Mouse (Mus musculus): Measurements from ENCODE around the gene Gpc6. TPM values are rescaled to one million over a fixed set of nuclear protein-coding genes. Genes with fewer than 3 reads are reported as not detected.

Gpc6 gene
- polyA plus RNA-seq, 1 experiment = 1.4 TPM

GRCm38 (mm10) chr14:117648199-117648960, 723.3 kb downstream of the Gpc6 start:
- H3K27ac ChIP-seq (replicated peaks; ENCODE audit: low read depth, low read length) = no peak overlapping the region
- no peak overlapping the region for H3K4me3 ChIP-seq (ENCODE audit: insufficient read depth, low read depth, low read length)
- no peaks in the 10 kb centered on the region; the same call in none of the 2 replicates for H3K4me1 ChIP-seq (ENCODE audit: control insufficient read depth, insufficient read depth, insufficient read length, low read length)

- H3K4me3 ChIP-seq (ENCODE audit: insufficient read depth, low read depth, low read length) = no peak overlapping the region
Observed at GRCm38 (mm10) chr14:117650141-117650540, 725.0 kb downstream of the Gpc6 start.

GRCm38 (mm10) chr14:117651271-117651670, 726.2 kb downstream of the Gpc6 start:
- no peak overlapping the region for H3K27ac ChIP-seq (replicated peaks; ENCODE audit: low read depth, low read length)
- no peaks in the 10 kb centered on the region; the same call in none of the 2 replicates for H3K4me1 ChIP-seq (ENCODE audit: control insufficient read depth, insufficient read depth, insufficient read length, low read length)

More at GRCm38 (mm10) chr14:117650141-117650540, 725.0 kb downstream of the Gpc6 start:
- H3K4me1 ChIP-seq (ENCODE audit: control insufficient read depth, insufficient read depth, insufficient read length, low read length) = no peaks in the 10 kb centered on the region; the same call in none of the 2 replicates
- H3K27ac ChIP-seq (replicated peaks; ENCODE audit: low read depth, low read length) = no peak overlapping the region

GRCm38 (mm10) chr14:117651938-117652337, 726.8 kb downstream of the Gpc6 start:
- Histone ChIP-seq H3K4me1 (ENCODE audit: control insufficient read depth, insufficient read depth, insufficient read length, low read length) (no peaks in the 10 kb centered on the region; the same call in none of the 2 replicates), H3K27ac (replicated peaks; ENCODE audit: low read depth, low read length) (no peak overlapping the region), H3K4me3 (ENCODE audit: insufficient read depth, low read depth, low read length) (no peak overlapping the region)

More at GRCm38 (mm10) chr14:117651271-117651670, 726.2 kb downstream of the Gpc6 start:
- no peak overlapping the region for H3K4me3 ChIP-seq (ENCODE audit: insufficient read depth, low read depth, low read length)

DNA sequence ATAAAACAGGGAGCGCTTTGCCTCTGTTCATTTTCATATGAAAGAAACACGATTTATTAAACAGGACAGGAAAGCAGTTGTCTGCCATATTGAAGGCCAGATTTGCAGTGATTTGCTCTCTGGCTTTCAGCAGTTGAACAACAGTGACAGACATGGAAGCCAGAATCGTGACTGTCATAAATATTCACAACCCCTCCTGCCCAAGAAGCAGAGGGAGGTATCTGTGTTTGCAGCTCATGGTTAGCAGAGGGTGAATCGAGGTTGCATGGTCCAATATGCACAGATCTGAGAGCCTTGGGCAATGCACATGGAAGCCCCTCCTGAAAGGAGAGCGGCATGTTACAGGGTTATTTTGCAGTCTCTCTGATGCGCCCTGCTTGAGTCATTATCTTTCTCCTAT, 730.3 kb downstream of the Gpc6 start:
- Histone ChIP-seq H3K4me3 (ENCODE audit: insufficient read depth, low read depth, low read length) (no peak overlapping the region), H3K27ac (replicated peaks; ENCODE audit: low read depth, low read length) (no peak overlapping the region), H3K4me1 (ENCODE audit: control insufficient read depth, insufficient read depth, insufficient read length, low read length) (no peaks in the 10 kb centered on the region)

DNA sequence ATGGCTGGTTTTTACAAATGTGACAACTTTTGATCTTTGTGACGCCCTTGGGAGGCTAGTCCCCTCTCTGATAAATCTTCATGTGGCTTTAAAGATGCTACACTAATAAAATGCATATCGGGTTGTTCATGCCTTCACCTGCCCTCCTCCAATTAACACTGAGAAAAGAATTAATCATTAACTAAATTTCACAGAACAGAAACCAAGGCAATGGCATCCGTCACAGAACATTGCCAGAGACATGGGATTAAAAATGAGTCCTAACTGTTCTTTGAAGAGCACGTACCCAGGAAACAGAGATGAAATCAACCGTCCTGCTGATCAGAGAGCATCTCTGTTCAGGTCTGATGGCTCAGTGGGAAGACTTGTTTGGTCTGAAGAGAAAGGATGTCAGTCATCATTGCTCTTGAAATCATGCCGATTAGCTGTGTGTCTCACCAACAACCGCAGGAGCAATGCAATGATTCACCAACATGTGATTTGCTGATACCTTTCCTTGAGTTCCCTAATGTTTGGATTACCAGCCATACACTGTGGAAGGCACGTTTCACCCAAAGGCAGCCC, 734.2 kb downstream of the Gpc6 start:
- Histone ChIP-seq H3K4me3 (ENCODE audit: insufficient read depth, low read depth, low read length) (no peak overlapping the region), H3K27ac (replicated peaks; ENCODE audit: low read depth, low read length) (no peak overlapping the region), H3K4me1 (ENCODE audit: control insufficient read depth, insufficient read depth, insufficient read length, low read length) (no peaks in the 10 kb centered on the region)

DNA sequence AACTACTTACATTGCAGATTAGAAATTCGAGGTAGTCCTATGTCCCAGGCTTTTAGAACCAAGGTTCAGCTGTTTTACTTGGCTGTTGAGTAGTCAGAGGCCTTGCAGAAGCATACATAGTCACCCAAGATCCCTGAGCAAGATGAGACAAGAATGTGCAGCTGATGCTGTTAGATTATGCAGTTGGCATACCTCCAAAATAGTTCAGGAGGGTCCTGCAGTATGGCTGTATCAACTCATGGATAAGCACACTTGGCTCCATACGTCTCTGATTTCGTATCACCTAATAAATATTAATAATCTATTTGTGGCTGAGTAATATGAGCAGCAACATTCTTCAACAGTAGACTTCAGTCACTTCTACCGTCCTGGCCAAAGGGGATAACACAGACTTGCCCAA, 737.1 kb downstream of the Gpc6 start:
- H3K27ac ChIP-seq (replicated peaks; ENCODE audit: low read depth, low read length) = no peak overlapping the region
- H3K4me1 ChIP-seq (ENCODE audit: control insufficient read depth, insufficient read depth, insufficient read length, low read length) = no peaks in the 10 kb centered on the region

DNA sequence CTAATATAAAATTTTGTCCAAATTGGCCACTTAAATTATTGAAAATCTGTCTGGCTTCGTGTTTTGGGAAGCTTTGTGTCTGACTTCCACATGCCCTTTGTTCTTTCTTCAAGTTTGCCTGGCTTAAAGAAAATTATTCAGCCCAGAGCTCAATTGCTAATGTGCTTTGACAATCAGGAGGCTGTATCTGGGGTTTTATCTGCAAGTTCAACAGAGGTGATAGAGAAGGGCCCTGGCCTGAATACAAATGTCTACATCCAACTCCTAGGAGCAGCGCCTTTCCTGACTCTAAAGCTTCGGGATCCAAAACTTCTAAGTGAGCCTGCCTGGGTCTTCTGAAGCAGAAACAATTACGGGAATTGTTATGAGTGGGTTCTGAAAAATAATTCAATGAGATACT, 739.7 kb downstream of the Gpc6 start:
- Histone ChIP-seq H3K4me1 (ENCODE audit: control insufficient read depth, insufficient read depth, insufficient read length, low read length) (no peaks in the 10 kb centered on the region), H3K27ac (replicated peaks; ENCODE audit: low read depth, low read length) (no peak overlapping the region), H3K4me3 (ENCODE audit: insufficient read depth, low read depth, low read length) (no peak overlapping the region)

More for the DNA sequence above, 737.1 kb downstream of the Gpc6 start:
- no peak overlapping the region for H3K4me3 ChIP-seq (ENCODE audit: insufficient read depth, low read depth, low read length)

DNA sequence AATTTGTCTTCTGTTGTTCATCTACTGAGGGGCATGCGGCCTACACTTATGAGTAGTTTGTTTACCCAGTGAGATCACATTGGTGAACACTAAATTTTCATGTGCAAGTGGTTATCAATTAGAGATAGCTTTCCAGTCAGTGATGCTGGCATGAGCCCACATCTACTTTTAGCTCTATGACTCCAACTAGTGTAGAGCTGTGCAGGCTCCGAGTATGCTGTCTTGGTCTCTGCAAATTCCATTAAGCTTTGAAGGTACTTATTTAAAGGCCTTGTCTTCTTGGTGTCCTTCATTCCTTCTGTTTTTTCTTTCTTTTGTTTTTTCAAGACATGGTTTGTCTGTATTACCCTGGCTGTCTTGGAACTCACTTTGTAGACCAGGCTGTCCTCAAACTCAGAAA, 741.0 kb downstream of the Gpc6 start:
- Histone ChIP-seq H3K4me1 (ENCODE audit: control insufficient read depth, insufficient read depth, insufficient read length, low read length) (no peaks in the 10 kb centered on the region), H3K27ac (replicated peaks; ENCODE audit: low read depth, low read length) (no peak overlapping the region), H3K4me3 (ENCODE audit: insufficient read depth, low read depth, low read length) (no peak overlapping the region)

- Histone ChIP-seq H3K4me3 (ENCODE audit: insufficient read depth, low read depth, low read length) (no peak overlapping the region), H3K4me1 (ENCODE audit: control insufficient read depth, insufficient read depth, insufficient read length, low read length) (no peaks in the 10 kb centered on the region), H3K27ac (replicated peaks; ENCODE audit: low read depth, low read length) (no peak overlapping the region)
Observed at GRCm38 (mm10) chr14:117673541-117673940, 748.4 kb downstream of the Gpc6 start.

DNA sequence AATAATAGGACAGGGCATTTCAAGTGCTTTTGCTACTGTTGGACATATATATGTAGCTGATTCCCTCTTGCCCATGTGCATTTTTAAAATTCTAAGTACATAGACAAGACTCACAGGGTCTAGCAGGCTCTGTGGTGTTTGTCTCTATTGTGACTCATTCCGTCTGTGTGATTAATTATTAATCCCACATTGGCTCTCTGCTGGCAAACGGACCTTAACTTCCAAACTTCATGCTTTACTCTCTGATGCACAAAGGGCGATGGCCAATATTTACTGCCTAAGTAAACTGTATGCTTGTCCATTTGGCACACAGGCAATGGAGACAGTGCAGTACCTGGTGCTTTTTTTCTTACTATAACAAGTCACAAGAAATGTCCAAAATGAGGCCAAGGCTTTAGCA, 749.4 kb downstream of the Gpc6 start:
- no peaks in the 10 kb centered on the region for H3K4me1 ChIP-seq (ENCODE audit: control insufficient read depth, insufficient read depth, insufficient read length, low read length)
- H3K4me3 ChIP-seq (ENCODE audit: insufficient read depth, low read depth, low read length) = no peak overlapping the region
- no peak overlapping the region for H3K27ac ChIP-seq (replicated peaks; ENCODE audit: low read depth, low read length)

DNA sequence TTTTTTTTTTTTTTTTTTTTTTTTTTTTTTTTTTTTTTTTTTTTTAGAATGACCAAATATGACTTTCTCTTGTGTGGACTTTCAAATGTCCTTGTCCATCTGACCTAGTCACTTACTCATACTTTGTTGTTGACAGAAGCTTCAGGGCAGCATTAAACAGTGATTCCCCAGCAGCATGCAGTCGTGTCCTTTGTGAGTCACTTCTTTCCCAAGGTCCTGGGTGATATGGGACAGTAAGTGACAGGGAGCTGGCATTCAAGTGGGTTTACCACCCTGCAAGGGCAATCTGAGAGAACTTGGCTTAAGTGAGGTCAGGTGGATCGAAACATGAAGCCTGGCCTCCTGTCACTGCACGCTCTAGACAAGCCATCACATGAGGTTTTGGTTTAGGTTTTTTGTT, 754.8 kb downstream of the Gpc6 start:
- H3K4me1 ChIP-seq (ENCODE audit: control insufficient read depth, insufficient read depth, insufficient read length, low read length) = no peaks in the 10 kb centered on the region
- H3K27ac ChIP-seq (replicated peaks; ENCODE audit: low read depth, low read length) = no peak overlapping the region
- no peak overlapping the region for H3K4me3 ChIP-seq (ENCODE audit: insufficient read depth, low read depth, low read length)

DNA sequence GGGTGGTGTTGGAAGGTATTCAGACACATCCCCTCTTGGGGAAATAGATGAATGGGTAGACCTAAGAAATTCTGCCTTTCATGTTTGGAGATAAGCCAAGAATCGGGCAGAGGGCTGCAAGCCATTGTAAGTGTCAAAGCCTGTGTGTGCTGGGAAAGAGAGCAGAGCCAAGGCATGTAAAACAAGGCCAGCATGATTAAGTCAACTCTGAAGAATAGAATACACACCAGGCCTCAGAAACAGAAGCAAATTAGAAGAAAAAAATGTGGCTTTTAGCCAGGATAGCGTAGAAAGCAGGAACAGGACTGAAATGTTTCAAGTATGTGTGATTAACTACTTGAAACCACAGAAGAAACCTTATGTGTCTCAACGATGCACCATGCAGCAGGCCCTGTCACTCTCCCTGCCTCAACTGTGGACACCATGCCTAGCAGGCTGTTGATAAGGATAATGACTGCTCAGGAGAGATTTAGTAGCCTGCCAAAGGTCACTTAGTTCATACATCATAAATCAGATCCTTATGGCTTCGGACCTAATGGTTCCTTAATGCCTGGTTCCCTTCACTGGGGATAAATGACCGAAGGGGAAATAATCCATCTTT, 756.3 kb downstream of the Gpc6 start:
- Histone ChIP-seq H3K4me3 (ENCODE audit: insufficient read depth, low read depth, low read length) (no peak overlapping the region), H3K27ac (replicated peaks; ENCODE audit: low read depth, low read length) (no peak overlapping the region), H3K4me1 (ENCODE audit: control insufficient read depth, insufficient read depth, insufficient read length, low read length) (no peaks in the 10 kb centered on the region)

GRCm38 (mm10) chr14:117683149-117683548, 758.0 kb downstream of the Gpc6 start:
- no peak overlapping the region for H3K4me3 ChIP-seq (ENCODE audit: insufficient read depth, low read depth, low read length)
- no peaks in the 10 kb centered on the region for H3K4me1 ChIP-seq (ENCODE audit: control insufficient read depth, insufficient read depth, insufficient read length, low read length)
- H3K27ac ChIP-seq (replicated peaks; ENCODE audit: low read depth, low read length) = no peak overlapping the region

- Histone ChIP-seq H3K4me3 (ENCODE audit: insufficient read depth, low read depth, low read length) (no peak overlapping the region), H3K4me1 (ENCODE audit: control insufficient read depth, insufficient read depth, insufficient read length, low read length) (no peaks in the 10 kb centered on the region)
Observed at GRCm38 (mm10) chr14:117689848-117690247, 764.7 kb downstream of the Gpc6 start.

More at GRCm38 (mm10) chr14:117689848-117690247, 764.7 kb downstream of the Gpc6 start:
- H3K27ac ChIP-seq (replicated peaks; ENCODE audit: low read depth, low read length) = no peak overlapping the region
